Mouse (Mus musculus) kidney, postnatal 0 days (tissue): Measurements from ENCODE around the gene Lmx1b. TPM values are rescaled to one million over a fixed set of nuclear protein-coding genes. Genes with fewer than 3 reads are reported as not detected.

Experiments used
- ATAC-seq: fragments of 200-750 bp; cut with Nextera tagmentation; replicated peaks from 2 replicates; pipeline ENCODE4 v1.8.0; 2017; ENCODE audit warnings: low read depth, moderate number of reproducible peaks, moderate TSS enrichment, moderate library complexity; ENCODE audit not compliant: low FRiP score
- DNase-seq: peaks from one replicate; pipeline ENCODE4 v3.0.0-alpha.2; 2016; ENCODE audit warnings: low spot score
- H3K27ac ChIP-seq: fragments of 300-500 bp; sonication (generic); 2 replicates; pipeline ENCODE4 v1.5.1; 2014; ENCODE audit warnings: mild to moderate bottlenecking
- H3K27me3 ChIP-seq: fragments of 300-500 bp; sonication (generic); 2 replicates; pipeline ENCODE4 v1.6.1; 2014; ENCODE audit warnings: low read length, mixed read lengths; ENCODE audit not compliant: insufficient read depth
- H3K36me3 ChIP-seq: fragments of 300-500 bp; sonication (generic); 2 replicates; pipeline ENCODE4 v1.6.1; 2014; ENCODE audit warnings: low read length, mixed read lengths; ENCODE audit not compliant: insufficient read depth
- H3K4me1 ChIP-seq: fragments of 300-500 bp; sonication (generic); replicated peaks from 2 replicates; pipeline ENCODE4 v1.6.1; 2014; ENCODE audit warnings: antibody characterized with exemption, low read length, mixed read lengths; ENCODE audit not compliant: insufficient read depth
- H3K4me2 ChIP-seq: fragments of 300-500 bp; sonication (generic); 2 replicates; pipeline ENCODE4 v1.6.1; 2014; ENCODE audit warnings: mild to moderate bottlenecking, low read length, moderate library complexity, mixed read lengths
- H3K4me3 ChIP-seq: fragments of 300-500 bp; sonication (generic); replicated peaks from 2 replicates; pipeline ENCODE4 v1.5.1; 2014; ENCODE audit warnings: low read depth, low read length
- H3K9ac ChIP-seq: fragments of 300-500 bp; sonication (generic); 2 replicates; pipeline ENCODE4 v1.6.1; 2014; ENCODE audit warnings: low read depth, low read length
- H3K9me3 ChIP-seq: fragments of 300-500 bp; sonication (generic); replicated peaks from 2 replicates; pipeline ENCODE4 v1.6.1; 2016; ENCODE audit warnings: low read length, inconsistent platforms, mixed read lengths
- CTCF ChIP-seq: IDR thresholded peaks from 2 replicates; pipeline ENCODE4 v1.5.1; 2016; ENCODE audit warnings: antibody characterized with exemption, low read depth, mild to moderate bottlenecking, moderate library complexity
- WGBS: fragments of 180-500 bp; shearing (Covaris S2); extraction: QIAGEN DNeasy Blood & Tissue Kit; methylation state at CpG from one replicate; pipeline ENCODE4 v1.1.7; 2014; 5-methylcytosine and 5-hydroxymethylcytosine counted together
- polyA plus RNA-seq: library from polyadenylated mRNA; unstranded; fragments of >200 nt; fragmentation: Nextera tagmentation; extraction: Ambion mirVana; gene quantifications from 2 replicates; pipeline ENCODE4 v1.2.1, GENCODE M21; 2015

Lmx1b gene
- polyA plus RNA-seq, 1 experiment from 2014 or later: 0.88 TPM

GRCm38 (mm10) chr2:33547595-33547994 lies 92.7 kb downstream of the Lmx1b start:
- H3K4me3 ChIP-seq: no peak overlapping the region
- H3K4me1 ChIP-seq: peaks cover 9% of the 10 kb centered on the region; the same call in 1 of the 2 replicates
- no peak for DNase-seq
- H3K9me3 ChIP-seq: no peaks in the 10 kb centered on the region
- no peak overlapping the region for H3K4me2 ChIP-seq
- no peaks in the 10 kb centered on the region for H3K36me3 ChIP-seq
- no peak overlapping the region for H3K27ac ChIP-seq
- WGBS: 96% methylated on average over 2 of the region's 2 CpGs
- ATAC-seq: no peak
- TF ChIP-seq CTCF: no peak
- H3K9ac ChIP-seq: no peak overlapping the region
- H3K27me3 ChIP-seq: peaks cover 25% of the 10 kb centered on the region

GRCm38 (mm10) chr2:33546879-33547278 lies 93.4 kb downstream of the Lmx1b start:
- Histone ChIP-seq H3K9ac (no peak overlapping the region), H3K27ac (no peak overlapping the region), H3K4me1 (peaks cover 9% of the 10 kb centered on the region; the same call in 1 of the 2 replicates), H3K9me3 (no peaks in the 10 kb centered on the region), H3K4me2 (no peak overlapping the region), H3K4me3 (no peak overlapping the region), H3K36me3 (no peaks in the 10 kb centered on the region), H3K27me3 (peaks cover 25% of the 10 kb centered on the region)
- no peak for TF ChIP-seq CTCF
- WGBS: 17% methylated on average over 6 of the region's 6 CpGs
- no peak for ATAC-seq
- peak; percentile 76 for DNase-seq

- DNase-seq (no peak), ATAC-seq (no peak)
- Histone ChIP-seq H3K36me3 (no peaks in the 10 kb centered on the region), H3K4me1 (peaks cover 9% of the 10 kb centered on the region; the same call in 1 of the 2 replicates), H3K27me3 (peaks cover 25% of the 10 kb centered on the region), H3K27ac (no peak overlapping the region), H3K4me2 (no peak overlapping the region), H3K9ac (no peak overlapping the region), H3K4me3 (no peak overlapping the region), H3K9me3 (no peaks in the 10 kb centered on the region)
- WGBS: 90% methylated on average over 5 of the region's 5 CpGs
- TF ChIP-seq CTCF: no peak
These were observed 94.3 kb downstream of the Lmx1b start for GRCm38 (mm10) chr2:33546051-33546450.

GRCm38 (mm10) chr2:33544781-33545566 lies 95.3 kb downstream of the Lmx1b start:
- 0 out of 2 replicates have a peak, but pooled peaks have one; percentile 21 for ATAC-seq
- Histone ChIP-seq H3K9ac (no peak overlapping the region), H3K27me3 (peaks cover 32% of the 10 kb centered on the region), H3K4me3 (peak overlapping the region; percentile 45), H3K4me2 (peak overlapping the region; percentile 81), H3K9me3 (no peaks in the 10 kb centered on the region), H3K4me1 (peaks cover 9% of the 10 kb centered on the region; the same call in 1 of the 2 replicates), H3K27ac (no peak overlapping the region), H3K36me3 (no peaks in the 10 kb centered on the region)
- WGBS: 31% methylated on average over 16 of the region's 16 CpGs
- DNase-seq: no peak
- no peak for TF ChIP-seq CTCF

- DNase-seq (no peak), ATAC-seq (peak; percentile 35; the same call in 1 of the 2 replicates)
- Histone ChIP-seq H3K9me3 (no peaks in the 10 kb centered on the region), H3K4me2 (peak overlapping the region; percentile 81), H3K36me3 (no peaks in the 10 kb centered on the region), H3K4me3 (peak overlapping the region; percentile 45), H3K4me1 (peaks cover 9% of the 10 kb centered on the region; the same call in 1 of the 2 replicates), H3K27me3 (peaks cover 32% of the 10 kb centered on the region), H3K9ac (peak overlapping the region; percentile 40; the same call in 1 of the 2 replicates), H3K27ac (no peak overlapping the region)
- WGBS: under 1% methylated on average over 34 of the region's 43 CpGs
- no peak for TF ChIP-seq CTCF
These were observed 96.0 kb downstream of the Lmx1b start for GRCm38 (mm10) chr2:33544203-33544762.

GRCm38 (mm10) chr2:33543429-33544202 lies 96.7 kb downstream of the Lmx1b start:
- Histone ChIP-seq H3K4me2 (peak overlapping the region; percentile 81), H3K4me3 (peak overlapping the region; percentile 45), H3K9me3 (no peaks in the 10 kb centered on the region), H3K4me1 (peaks cover 9% of the 10 kb centered on the region; the same call in 1 of the 2 replicates), H3K27ac (no peak overlapping the region), H3K27me3 (peaks cover 32% of the 10 kb centered on the region), H3K36me3 (no peaks in the 10 kb centered on the region), H3K9ac (peak overlapping the region; percentile 40; the same call in 1 of the 2 replicates)
- DNase-seq (no peak), ATAC-seq (peak; percentile 8; the same call in 1 of the 2 replicates)
- TF ChIP-seq CTCF: no peak
- under 1% methylated on average over 29 of the region's 38 CpGs for WGBS
